Mouse (Mus musculus): ENCODE results near the gene Tnfsf18.

GRCm38 (mm10) chr1:161452250-161452649 is 42.2 kb upstream of the Tnfsf18 start:
- TF ChIP-seq CTCF (IDR thresholded peaks at IDR 0.05) (no peak), EP300 (IDR thresholded peaks at IDR 0.05) (no peak)
